Mouse (Mus musculus): ENCODE results near the gene Kctd10.

Gene Kctd10

DNA sequence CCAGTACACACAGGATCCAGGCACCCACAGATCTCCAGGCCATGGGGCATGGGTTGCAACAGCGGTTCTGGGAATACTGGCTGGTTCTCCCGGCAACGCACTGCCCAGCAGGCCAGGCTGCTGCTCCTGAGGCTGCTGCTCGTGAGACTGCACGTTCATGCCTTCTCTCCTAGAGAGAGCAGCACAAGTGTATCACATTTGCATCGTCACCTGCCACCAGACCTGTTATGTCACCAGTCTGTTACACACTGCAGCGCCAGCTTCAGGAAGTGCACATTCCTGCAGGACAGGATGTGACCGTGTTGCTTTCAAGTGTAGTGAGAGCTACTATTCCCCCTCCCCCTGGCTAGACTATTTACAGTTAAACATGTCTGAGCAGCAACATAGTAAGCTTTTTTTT is 36.5 kb upstream of the Kctd10 start:
- H3K4me3 ChIP-seq (replicated peaks; ENCODE audit: low read length) = no peak overlapping the region
- H3K9me3 ChIP-seq (ENCODE audit: low read length) = no peaks in the 10 kb centered on the region
- TF ChIP-seq CTCF (conservative IDR thresholded peaks at IDR 0.05; ENCODE audit: low read length) (no peak), POU5F1 (IDR thresholded peaks at IDR 0.05; ENCODE audit: borderline replicate concordance, low read length) (no peak), NANOG (IDR thresholded peaks at IDR 0.05; ENCODE audit: borderline replicate concordance, low read length) (no peak)
- peaks cover 33% of the 10 kb centered on the region for H3K4me1 ChIP-seq (replicated peaks; ENCODE audit: low read depth, low read length)
- H3K36me3 ChIP-seq (ENCODE audit: insufficient read depth, low read length) = peaks cover 97% of the 10 kb centered on the region
- H3K27me3 ChIP-seq (ENCODE audit: insufficient read depth, low read length) = no peaks in the 10 kb centered on the region

DNA sequence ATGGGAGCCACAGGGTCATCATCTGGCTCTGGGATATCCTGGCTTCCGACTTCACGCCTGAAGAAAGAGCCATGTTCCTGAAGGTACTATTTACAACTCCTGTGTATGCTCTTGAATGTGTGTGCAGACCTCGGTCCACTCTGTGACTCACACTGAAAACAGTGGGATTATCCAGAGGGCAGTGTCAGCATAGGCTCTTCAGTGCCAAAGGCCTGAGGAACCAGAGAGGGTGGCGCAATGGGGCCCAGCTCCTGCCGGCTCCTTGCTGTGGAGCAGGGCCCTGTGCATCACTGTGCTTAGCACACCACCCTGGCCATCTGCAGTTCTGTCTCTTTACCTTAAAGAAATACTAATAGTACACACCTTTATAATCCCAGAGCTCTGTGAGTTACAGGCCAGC is 35.3 kb upstream of the Kctd10 start:
- H3K9me3 ChIP-seq (ENCODE audit: low read length) = no peaks in the 10 kb centered on the region
- H3K4me1 ChIP-seq (replicated peaks; ENCODE audit: low read depth, low read length) = peaks cover 36% of the 10 kb centered on the region
- H3K36me3 ChIP-seq (ENCODE audit: insufficient read depth, low read length) = peaks cover 100% of the 10 kb centered on the region
- H3K4me3 ChIP-seq (replicated peaks; ENCODE audit: low read length) = no peak overlapping the region
- no peak for TF ChIP-seq POU5F1 (IDR thresholded peaks at IDR 0.05; ENCODE audit: borderline replicate concordance, low read length)
- no peak for TF ChIP-seq CTCF (conservative IDR thresholded peaks at IDR 0.05; ENCODE audit: low read length)
- no peak for TF ChIP-seq NANOG (IDR thresholded peaks at IDR 0.05; ENCODE audit: borderline replicate concordance, low read length)
- no peaks in the 10 kb centered on the region for H3K27me3 ChIP-seq (ENCODE audit: insufficient read depth, low read length)

DNA sequence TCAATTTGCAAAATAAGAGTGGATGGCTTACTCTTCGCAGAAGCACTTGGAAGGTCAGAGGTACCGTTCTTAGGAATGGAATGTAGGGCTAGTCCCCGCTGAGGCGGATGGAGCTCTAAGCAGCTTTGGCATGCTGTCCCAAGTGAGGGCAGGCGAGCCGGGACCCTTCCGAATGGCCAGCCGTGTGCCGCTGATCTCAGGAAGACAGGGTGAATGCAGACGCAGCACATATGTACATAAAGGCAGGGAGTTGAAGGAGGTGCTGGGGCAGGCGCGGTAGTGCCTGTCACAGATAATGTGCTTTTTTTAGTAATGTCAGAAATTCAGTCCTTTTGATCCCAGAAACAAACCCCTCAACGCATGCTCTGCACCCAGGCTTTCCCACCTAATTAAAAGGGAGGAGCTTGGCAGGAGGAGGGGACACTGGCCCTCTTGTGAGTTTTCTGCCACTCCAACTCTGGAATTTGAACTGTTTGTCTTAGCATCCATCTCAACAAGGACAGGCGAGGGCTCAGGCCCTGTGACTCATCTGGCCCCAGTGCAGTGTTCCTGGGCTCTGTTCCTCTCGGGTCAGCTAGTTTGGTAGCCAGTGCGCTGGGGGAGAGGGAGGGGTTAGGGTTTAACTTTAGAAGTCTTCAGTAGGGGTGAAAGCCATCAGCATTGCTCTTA is 32.9 kb upstream of the Kctd10 start:
- no peak for TF ChIP-seq NANOG (IDR thresholded peaks at IDR 0.05; ENCODE audit: borderline replicate concordance, low read length)
- Histone ChIP-seq H3K36me3 (ENCODE audit: insufficient read depth, low read length) (peaks cover 100% of the 10 kb centered on the region), H3K27me3 (ENCODE audit: insufficient read depth, low read length) (no peaks in the 10 kb centered on the region), H3K4me3 (replicated peaks; ENCODE audit: low read length) (no peak overlapping the region), H3K9me3 (ENCODE audit: low read length) (no peaks in the 10 kb centered on the region), H3K4me1 (replicated peaks; ENCODE audit: low read depth, low read length) (peaks cover 31% of the 10 kb centered on the region)

DNA sequence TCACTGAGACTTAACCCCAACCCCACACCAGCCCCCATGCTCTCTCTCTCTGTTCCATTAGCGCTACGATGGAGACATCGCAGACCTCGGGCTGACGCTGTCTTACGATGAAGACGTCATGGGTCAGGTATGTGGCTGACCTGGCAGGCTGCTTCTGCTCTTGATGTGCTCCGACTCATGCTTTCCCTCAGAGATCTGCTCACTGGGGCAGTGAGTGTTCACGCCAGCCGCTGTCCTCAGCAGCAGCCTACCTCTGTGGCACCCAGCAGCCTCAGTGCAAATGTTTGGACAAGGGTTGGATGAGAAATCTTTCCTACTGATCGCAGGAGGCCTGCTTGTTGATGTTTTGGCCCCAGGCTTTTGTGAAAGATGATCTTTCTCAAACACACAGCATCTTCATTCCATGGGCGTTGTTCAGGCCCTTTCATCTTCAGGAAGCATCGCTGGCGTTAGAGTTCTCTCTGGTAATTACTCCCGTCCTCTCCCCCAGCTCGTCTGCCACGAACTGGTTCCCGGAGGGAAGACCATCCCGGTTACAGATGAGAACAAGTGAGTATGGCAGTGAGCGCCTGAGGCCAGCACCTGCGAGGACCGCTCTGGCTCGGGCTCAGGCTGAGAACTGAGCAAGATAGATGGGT is 32.2 kb upstream of the Kctd10 start:
- no peaks in the 10 kb centered on the region for H3K9me3 ChIP-seq (ENCODE audit: low read length)
- no peaks in the 10 kb centered on the region for H3K27me3 ChIP-seq (ENCODE audit: insufficient read depth, low read length)
- H3K4me1 ChIP-seq (replicated peaks; ENCODE audit: low read depth, low read length) = peaks cover 31% of the 10 kb centered on the region
- peaks cover 100% of the 10 kb centered on the region for H3K36me3 ChIP-seq (ENCODE audit: insufficient read depth, low read length)
- TF ChIP-seq CTCF (conservative IDR thresholded peaks at IDR 0.05; ENCODE audit: low read length) = no peak
- no peak for TF ChIP-seq POU5F1 (IDR thresholded peaks at IDR 0.05; ENCODE audit: borderline replicate concordance, low read length)
- TF ChIP-seq NANOG (IDR thresholded peaks at IDR 0.05; ENCODE audit: borderline replicate concordance, low read length) = no peak
- no peak overlapping the region for H3K4me3 ChIP-seq (replicated peaks; ENCODE audit: low read length)

DNA sequence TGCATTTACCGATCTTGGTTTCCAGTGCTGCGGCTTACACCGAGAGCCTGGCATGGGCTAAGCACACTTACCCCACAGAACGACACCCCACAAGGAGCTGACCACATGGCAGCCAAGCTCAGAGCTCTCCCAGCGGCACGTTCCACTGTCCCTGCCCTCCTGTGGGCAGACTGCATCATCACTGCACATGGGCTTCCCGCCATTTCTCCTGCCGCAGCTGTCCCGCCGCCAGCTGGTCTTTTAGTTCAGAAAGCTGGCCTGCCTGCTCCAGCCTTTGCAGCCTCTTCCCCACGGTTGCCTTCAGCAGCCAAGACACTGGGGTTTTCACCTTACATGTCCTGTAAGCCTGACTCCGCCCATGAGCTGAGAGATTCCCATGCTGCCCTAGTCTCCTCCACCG is 30.1 kb upstream of the Kctd10 start:
- Histone ChIP-seq H3K9me3 (ENCODE audit: low read length) (no peaks in the 10 kb centered on the region), H3K27me3 (ENCODE audit: insufficient read depth, low read length) (no peaks in the 10 kb centered on the region), H3K4me1 (replicated peaks; ENCODE audit: low read depth, low read length) (peaks cover 50% of the 10 kb centered on the region), H3K4me3 (replicated peaks; ENCODE audit: low read length) (peak overlapping the region; percentile 43; the same call in 1 of the 2 replicates), H3K36me3 (ENCODE audit: insufficient read depth, low read length) (peaks cover 100% of the 10 kb centered on the region)
- TF ChIP-seq CTCF (conservative IDR thresholded peaks at IDR 0.05; ENCODE audit: low read length) (no peak), NANOG (IDR thresholded peaks at IDR 0.05; ENCODE audit: borderline replicate concordance, low read length) (no peak), POU5F1 (IDR thresholded peaks at IDR 0.05; ENCODE audit: borderline replicate concordance, low read length) (no peak)

DNA sequence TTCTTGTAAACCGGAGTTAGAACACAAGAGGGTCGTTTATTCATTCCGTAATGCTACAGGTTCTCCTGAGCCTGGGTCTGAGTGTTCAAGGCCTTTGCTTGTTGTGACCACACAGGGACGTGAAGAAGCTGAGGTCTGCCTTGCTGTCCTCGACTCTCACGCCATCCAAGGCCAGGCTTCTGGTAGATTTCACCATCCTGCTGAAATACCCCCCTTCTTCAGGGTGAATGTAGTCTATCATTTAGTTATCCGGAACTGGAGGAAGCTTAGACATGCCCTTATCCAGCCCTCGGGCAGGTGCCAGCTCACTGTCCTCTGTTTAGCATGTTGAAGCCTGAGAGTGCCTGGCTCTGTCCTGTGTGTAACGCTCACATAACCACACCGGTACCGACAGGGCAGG is 28.5 kb upstream of the Kctd10 start:
- Histone ChIP-seq H3K4me1 (replicated peaks; ENCODE audit: low read depth, low read length) (peaks cover 50% of the 10 kb centered on the region), H3K36me3 (ENCODE audit: insufficient read depth, low read length) (peaks cover 100% of the 10 kb centered on the region), H3K27me3 (ENCODE audit: insufficient read depth, low read length) (no peaks in the 10 kb centered on the region), H3K9me3 (ENCODE audit: low read length) (no peaks in the 10 kb centered on the region), H3K4me3 (replicated peaks; ENCODE audit: low read length) (no peak overlapping the region)
- TF ChIP-seq NANOG (IDR thresholded peaks at IDR 0.05; ENCODE audit: borderline replicate concordance, low read length) (no peak), CTCF (conservative IDR thresholded peaks at IDR 0.05; ENCODE audit: low read length) (no peak), POU5F1 (IDR thresholded peaks at IDR 0.05; ENCODE audit: borderline replicate concordance, low read length) (no peak)

DNA sequence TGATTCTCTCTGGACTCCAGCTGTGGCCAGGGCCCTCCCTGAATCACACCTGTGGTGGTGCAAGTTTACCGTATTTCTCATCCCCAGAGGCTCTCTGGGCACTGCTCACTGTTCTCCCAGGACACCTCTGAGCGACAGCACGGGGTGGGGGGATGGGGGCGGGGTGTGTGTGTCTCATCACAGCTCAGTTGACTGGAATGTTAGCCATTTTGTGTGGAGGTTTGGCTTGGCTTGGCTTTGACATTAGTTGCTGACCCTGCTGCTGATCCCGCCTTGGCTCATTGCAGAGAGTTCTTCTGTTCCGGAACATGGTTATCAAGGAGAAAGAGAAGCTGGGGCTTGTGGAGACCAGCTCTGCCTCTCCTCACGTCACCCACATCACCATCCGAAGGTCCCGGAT is 27.5 kb upstream of the Kctd10 start:
- Histone ChIP-seq H3K4me3 (replicated peaks; ENCODE audit: low read length) (no peak overlapping the region), H3K9me3 (ENCODE audit: low read length) (no peaks in the 10 kb centered on the region), H3K36me3 (ENCODE audit: insufficient read depth, low read length) (peaks cover 100% of the 10 kb centered on the region), H3K4me1 (replicated peaks; ENCODE audit: low read depth, low read length) (peaks cover 54% of the 10 kb centered on the region), H3K27me3 (ENCODE audit: insufficient read depth, low read length) (no peaks in the 10 kb centered on the region)
- no peak for TF ChIP-seq NANOG (IDR thresholded peaks at IDR 0.05; ENCODE audit: borderline replicate concordance, low read length)
- TF ChIP-seq CTCF (conservative IDR thresholded peaks at IDR 0.05; ENCODE audit: low read length) = no peak
- no peak for TF ChIP-seq POU5F1 (IDR thresholded peaks at IDR 0.05; ENCODE audit: borderline replicate concordance, low read length)

DNA sequence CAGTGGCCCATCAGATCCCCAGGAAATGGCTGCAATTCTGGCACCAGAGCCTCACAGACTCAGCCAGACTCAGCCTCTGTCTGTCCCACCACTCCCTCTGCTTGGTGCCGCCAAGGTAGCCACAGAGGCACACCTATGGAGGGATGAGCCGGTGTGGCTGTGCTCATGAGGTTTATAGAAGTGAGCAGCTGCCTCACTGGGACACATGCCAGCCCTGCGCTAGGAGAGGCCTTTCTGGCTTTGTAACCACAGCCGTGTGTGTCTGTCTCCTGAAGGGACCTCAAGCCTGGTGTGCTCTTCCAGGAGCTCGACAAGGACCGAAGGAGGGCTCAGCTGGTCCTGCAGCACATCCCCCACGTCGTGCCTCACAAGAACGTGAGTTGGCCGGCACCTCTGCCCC is 27.0 kb upstream of the Kctd10 start:
- Histone ChIP-seq H3K27me3 (ENCODE audit: insufficient read depth, low read length) (no peaks in the 10 kb centered on the region), H3K36me3 (ENCODE audit: insufficient read depth, low read length) (peaks cover 100% of the 10 kb centered on the region), H3K4me1 (replicated peaks; ENCODE audit: low read depth, low read length) (peaks cover 54% of the 10 kb centered on the region), H3K9me3 (ENCODE audit: low read length) (no peaks in the 10 kb centered on the region), H3K4me3 (replicated peaks; ENCODE audit: low read length) (no peak overlapping the region)
- no peak for TF ChIP-seq POU5F1 (IDR thresholded peaks at IDR 0.05; ENCODE audit: borderline replicate concordance, low read length)
- TF ChIP-seq CTCF (conservative IDR thresholded peaks at IDR 0.05; ENCODE audit: low read length) = no peak
- no peak for TF ChIP-seq NANOG (IDR thresholded peaks at IDR 0.05; ENCODE audit: borderline replicate concordance, low read length)

DNA sequence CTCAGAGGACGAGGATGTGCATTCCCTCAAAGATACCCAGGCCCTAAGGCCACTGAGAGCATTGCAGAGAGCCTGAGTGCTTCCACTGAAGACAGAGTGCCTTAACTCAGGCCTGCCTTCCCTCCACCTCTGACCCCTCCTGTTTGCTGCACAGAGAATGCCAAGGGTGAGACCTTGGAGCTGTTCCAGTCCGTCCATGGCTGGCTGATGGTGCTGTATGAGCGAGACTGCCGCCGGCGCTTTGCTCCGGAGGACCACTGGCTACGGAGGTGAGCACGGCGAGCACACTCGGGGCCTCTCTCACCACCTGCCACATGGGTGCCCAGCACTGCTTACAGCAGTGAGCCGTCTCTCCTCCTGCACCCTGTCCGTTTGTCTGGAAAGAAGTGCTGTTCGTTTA is 26.3 kb upstream of the Kctd10 start:
- Histone ChIP-seq H3K9me3 (ENCODE audit: low read length) (no peaks in the 10 kb centered on the region), H3K27me3 (ENCODE audit: insufficient read depth, low read length) (no peaks in the 10 kb centered on the region), H3K4me1 (replicated peaks; ENCODE audit: low read depth, low read length) (peaks cover 54% of the 10 kb centered on the region), H3K4me3 (replicated peaks; ENCODE audit: low read length) (no peak overlapping the region), H3K36me3 (ENCODE audit: insufficient read depth, low read length) (peaks cover 100% of the 10 kb centered on the region)
- TF ChIP-seq CTCF (conservative IDR thresholded peaks at IDR 0.05; ENCODE audit: low read length) (no peak), POU5F1 (IDR thresholded peaks at IDR 0.05; ENCODE audit: borderline replicate concordance, low read length) (no peak), NANOG (IDR thresholded peaks at IDR 0.05; ENCODE audit: borderline replicate concordance, low read length) (no peak)
